Mouse (Mus musculus) layer of hippocampus, adult 11-12 months (tissue): Measurements from ENCODE around the gene Ifit3.
"Not testable (repeated sequence)": the region's sequence is repeated elsewhere in the genome, so short reads cannot be mapped to it uniquely, and the experiment has no call there.

Source experiments
- DNase-seq: peaks from one replicate; pipeline ENCODE4 v3.0.0; 2022; ENCODE audit warnings: low spot score

The Ifit3 gene

GRCm38 (mm10) chr19:34588959-34589358 is 5.6 kb downstream of the Ifit3 start:
- no peak for DNase-seq

GRCm38 (mm10) chr19:34593456-34593855 is 10.1 kb downstream of the Ifit3 start:
- no peak for DNase-seq

- not testable (repeated sequence) for DNase-seq
Observed at GRCm38 (mm10) chr19:34594523-34594922, 11.2 kb downstream of the Ifit3 start.

- DNase-seq: no peak
Observed at GRCm38 (mm10) chr19:34596811-34597210, 13.5 kb downstream of the Ifit3 start.

- DNase-seq: peak; percentile 62
Observed at GRCm38 (mm10) chr19:34598341-34598740, 15.0 kb downstream of the Ifit3 start.

GRCm38 (mm10) chr19:34599250-34599649 is 15.9 kb downstream of the Ifit3 start:
- DNase-seq: not testable (repeated sequence)

GRCm38 (mm10) chr19:34601888-34602287 is 18.6 kb downstream of the Ifit3 start, which contains the start of gene Ifit1bl1:
Ifit1bl1 (minus strand) TSS chr19:34601956.
- DNase-seq: not testable (repeated sequence)

- no peak for DNase-seq
Observed at GRCm38 (mm10) chr19:34605472-34605871, 22.1 kb downstream of the Ifit3 start.

GRCm38 (mm10) chr19:34607237-34608051 is 24.1 kb downstream of the Ifit3 start, which contains the start of gene Ifit3b:
Ifit3b (plus strand) TSS chr19:34607970.
- not testable (repeated sequence) for DNase-seq

- not testable (repeated sequence) for DNase-seq
Observed at GRCm38 (mm10) chr19:34610118-34610517, 26.8 kb downstream of the Ifit3 start.

- DNase-seq: not testable (repeated sequence)
Observed at GRCm38 (mm10) chr19:34612243-34613001, 29.1 kb downstream of the Ifit3 start.

GRCm38 (mm10) chr19:34620871-34621270 is 37.5 kb downstream of the Ifit3 start:
- no peak for DNase-seq

- DNase-seq: no peak
Observed at GRCm38 (mm10) chr19:34623781-34624180, 40.5 kb downstream of the Ifit3 start.

- DNase-seq: no peak
Observed at GRCm38 (mm10) chr19:34624663-34625062, 41.3 kb downstream of the Ifit3 start.

- DNase-seq: no peak
Observed at GRCm38 (mm10) chr19:34627496-34627895, 44.2 kb downstream of the Ifit3 start.

- no peak for DNase-seq
Observed at GRCm38 (mm10) chr19:34631487-34631886, 48.2 kb downstream of the Ifit3 start.

GRCm38 (mm10) chr19:34633484-34633883 is 50.2 kb downstream of the Ifit3 start:
- DNase-seq: no peak

GRCm38 (mm10) chr19:34636933-34637557 is 53.7 kb downstream of the Ifit3 start:
- DNase-seq: peak; percentile 77
